Mouse (Mus musculus) retina, adult 2 months (tissue): ENCODE results near the gene Adamts7.

Experiments used
- DNase-seq: peaks from one replicate; pipeline ENCODE4 v3.0.0-alpha.2; 2012; ENCODE audit warnings: low read depth, low spot score

Adamts7 gene

DNA sequence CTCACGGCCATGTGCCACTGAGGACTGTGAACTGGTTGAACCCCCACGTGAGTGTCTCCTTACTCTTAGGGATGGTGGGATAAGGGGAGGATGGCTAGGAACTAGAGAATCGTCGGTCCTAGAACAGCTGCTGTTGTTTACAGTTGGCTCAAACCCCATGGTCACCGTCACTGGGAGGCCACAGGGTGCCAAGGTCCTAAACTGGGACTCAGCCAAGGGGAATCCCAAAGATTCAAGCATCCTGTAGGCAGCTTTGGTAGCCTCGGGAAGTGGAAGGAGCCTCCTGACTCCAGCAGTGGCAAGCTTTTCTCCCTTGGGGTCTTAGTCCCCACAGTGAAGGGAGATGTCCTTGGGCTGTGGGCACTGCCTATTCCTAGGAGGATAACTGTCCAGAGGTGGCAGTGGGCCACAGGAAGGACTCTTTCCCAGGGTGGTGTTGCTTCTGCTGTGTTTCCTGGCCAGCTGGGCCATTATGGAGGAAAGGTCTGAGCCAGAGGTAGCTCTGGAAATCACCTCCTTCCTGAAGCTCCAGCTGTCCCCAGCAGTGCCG is 34.3 kb downstream of the Adamts7 start:
- DNase-seq, result no peak

DNA sequence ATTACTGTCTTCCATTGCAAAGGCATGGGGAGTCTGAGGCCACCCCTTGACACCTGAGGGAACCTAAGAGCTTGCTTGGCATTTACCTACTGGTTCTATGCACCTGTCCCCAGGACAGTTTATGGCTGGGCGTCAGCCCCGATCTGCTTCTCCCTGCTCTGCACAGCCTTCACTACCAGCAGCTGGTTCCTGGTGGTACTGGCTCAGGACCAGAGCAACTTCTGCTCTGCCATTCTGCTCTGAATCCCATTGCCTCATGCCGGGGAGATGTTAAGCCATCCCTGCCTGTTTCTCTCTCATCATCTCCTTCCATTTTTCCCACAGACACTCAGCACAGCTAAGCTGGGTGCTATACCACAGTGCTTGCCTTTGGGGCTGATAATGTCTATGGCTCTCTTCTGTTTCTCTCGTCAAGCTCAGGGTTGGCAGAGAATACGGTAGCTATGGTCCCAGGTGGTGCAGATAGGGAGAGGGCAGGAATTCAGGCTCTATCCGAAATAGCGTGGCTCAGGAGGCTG is 35.1 kb downstream of the Adamts7 start:
- DNase-seq, result no peak

DNA sequence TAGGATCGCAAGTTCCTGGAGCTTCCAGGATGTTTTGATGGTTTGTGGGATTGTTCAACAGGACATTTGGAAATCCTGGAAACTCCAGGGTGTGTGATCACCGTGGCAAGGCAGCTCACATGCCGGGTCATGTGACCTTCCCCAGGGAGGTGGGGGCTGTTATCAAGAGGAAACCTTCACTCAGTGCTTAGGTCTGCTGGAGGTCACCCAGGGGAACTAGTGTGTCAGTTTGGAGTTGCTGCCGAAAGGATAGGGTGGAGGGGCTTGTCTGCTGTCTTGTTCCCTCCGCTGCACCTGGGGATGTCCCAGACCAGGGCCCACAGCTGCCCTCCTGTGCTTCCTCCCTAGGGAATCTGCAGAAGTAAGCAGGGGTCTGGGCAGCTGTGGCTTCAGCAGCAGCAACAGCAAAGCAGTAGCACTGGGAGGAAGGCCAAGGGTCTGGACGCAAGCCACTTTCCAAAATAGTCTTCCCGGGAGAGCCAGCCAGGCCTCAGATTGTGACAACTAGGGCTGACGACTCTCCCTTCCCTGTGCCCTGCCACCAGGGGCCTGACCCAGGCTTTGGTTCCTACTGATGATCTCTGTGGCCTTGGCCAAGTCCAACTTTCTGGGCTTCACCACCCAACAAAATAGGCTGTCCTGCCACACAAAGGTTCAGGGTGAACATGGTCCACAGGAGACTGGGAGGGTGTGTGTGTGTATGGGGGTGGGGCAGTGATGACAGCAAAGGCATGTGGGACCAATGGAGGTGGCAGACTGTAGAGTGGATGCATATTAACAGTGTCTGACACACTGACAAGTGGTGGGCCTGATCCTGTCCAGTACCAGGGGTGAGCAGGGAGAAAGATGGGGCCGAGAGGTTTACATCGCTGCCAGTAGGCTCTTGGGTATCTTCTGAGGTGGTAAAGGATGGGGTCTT is 35.9 kb downstream of the Adamts7 start:
- DNase-seq, result no peak

DNA sequence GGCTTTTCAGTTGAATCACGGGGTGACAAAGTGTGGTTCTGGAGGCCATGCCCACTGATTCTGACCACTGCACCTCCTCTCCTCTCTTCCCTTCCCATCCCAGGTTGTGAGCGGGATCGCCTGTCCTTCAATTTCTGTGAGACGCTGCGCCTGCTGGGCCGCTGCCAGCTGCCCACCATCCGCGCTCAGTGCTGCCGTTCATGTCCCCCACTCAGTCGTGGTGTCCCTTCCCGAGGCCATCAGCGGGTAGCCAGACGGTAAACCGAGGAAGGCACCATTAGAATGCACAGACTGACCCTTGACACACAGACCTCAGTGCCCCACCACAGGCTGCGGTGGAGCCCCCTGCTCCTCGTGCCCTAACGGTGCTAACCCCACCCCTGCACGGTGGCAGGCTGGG is 36.7 kb downstream of the Adamts7 start:
- no peak for DNase-seq

DNA sequence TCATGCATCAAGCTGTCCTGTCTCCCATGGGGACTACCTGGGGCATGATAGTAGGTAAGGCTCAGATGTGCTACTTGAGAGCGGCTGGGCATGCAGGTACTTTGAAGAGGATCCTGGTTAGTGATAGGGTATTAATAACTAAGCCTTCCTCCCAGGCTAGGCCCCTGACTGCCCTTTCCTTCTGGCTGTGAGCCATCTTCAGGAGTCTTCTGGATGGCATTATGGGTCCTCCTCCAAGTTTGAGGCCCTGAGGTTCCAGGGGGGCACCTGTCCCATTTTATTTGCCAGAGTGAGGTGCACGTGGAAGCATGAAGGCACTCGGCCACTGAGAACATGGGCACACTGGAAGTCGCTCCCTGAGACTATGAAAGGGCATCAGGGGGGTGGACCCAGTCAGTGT is 37.6 kb downstream of the Adamts7 start:
- no peak for DNase-seq

DNA sequence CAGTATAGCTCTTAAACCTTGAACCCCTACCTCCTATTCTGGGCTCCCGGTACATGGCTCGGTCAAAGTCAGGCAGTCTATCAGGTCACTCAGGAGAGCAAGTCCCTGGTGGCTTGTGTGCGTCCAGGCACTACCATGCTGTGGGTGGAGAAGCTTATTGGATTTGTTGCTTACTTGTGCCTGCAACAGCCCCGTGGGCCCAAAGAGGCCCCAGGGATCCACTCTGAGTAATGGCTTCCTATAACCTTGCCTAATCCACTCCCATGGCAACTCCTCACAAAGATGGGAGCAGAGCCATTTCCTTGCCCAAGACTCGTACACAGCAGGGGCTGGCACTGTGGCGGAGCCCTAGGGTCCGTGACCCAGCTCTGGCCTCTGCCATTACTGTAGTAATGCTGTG is 38.2 kb downstream of the Adamts7 start:
- no peak for DNase-seq

DNA sequence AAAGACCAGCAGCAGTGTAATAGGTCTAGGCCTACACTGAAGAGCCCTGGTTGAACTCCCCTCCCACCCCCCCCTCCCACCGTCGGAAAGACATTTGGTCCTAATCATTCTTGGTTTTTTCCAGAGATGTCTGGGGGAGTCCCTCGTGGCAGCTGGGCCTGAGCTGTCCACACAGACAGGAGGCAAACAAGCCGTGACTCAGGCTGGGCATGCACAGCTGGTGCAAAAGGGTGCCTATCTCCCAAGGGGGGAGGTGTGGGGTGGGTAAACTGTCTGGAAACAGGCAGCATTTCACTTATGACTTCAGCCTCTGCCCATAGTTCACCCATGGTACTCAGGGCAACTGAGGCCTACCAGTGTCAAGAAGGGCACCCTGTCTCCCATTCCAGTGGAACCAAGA is 38.7 kb downstream of the Adamts7 start:
- no peak for DNase-seq

DNA sequence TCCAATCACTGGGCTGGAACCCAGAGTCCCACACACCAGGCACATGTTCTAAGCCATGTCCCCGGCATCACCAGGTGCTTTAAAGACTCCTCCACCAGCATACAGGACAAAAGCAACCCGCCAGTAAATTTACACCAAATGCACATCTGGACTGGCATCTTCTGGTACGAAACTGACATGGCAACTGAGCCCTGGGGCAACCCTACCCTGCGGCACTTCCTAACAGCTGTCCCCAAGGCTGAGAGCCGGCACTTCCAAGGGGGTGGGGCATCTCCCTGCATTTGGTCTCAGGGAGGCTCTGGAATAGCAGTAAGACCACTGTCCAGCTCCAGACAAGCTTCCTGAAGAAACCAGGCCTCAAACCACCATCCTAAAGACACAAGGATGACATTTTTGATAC is 40.4 kb downstream of the Adamts7 start:
- DNase-seq, result no peak

DNA sequence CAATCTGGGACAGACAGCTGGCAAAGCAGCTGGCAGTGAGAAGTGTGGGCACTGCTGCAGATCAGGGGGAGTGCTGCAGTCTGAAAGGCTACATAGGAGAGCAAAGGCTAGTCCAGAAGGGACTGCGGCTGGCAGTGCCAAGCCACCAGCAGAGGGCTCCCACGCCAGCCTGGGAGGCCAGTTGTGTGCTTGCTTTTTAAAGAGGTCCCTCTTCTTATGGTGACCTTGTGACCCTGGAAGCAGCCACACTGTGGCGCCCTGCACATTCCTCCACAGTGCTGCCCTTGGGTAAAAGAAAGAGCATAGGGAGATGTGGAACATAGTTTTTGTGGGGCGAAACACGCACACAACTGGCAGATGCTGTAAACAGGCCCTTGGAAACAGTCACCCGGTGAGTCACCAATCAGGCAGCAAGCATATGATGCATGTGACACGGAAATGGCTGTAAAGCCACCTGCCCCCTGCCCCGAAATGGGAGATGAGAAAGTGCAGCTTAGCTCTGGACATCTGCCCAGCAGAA is 41.6 kb downstream of the Adamts7 start:
- peak; percentile 3 for DNase-seq

DNA sequence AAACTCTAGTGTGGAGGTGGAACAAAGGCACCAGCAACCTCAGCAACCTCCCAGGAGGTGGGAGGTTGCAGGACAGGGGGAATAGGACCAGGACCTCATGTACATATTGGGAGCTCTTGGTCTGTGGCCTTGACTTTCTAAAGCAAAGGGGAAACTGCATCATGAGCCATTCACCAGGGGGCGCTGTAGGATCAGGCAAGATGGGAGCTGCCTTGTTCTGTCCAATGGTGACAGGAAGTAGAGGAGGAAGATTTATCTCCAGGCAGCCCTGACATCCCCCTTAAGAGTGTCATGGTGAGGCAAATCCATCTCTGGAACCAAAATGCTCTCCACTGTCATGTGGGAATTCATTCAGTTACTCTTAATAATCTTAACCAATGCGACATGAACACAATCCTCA is 43.6 kb downstream of the Adamts7 start:
- DNase-seq, result peak; percentile 53

DNA sequence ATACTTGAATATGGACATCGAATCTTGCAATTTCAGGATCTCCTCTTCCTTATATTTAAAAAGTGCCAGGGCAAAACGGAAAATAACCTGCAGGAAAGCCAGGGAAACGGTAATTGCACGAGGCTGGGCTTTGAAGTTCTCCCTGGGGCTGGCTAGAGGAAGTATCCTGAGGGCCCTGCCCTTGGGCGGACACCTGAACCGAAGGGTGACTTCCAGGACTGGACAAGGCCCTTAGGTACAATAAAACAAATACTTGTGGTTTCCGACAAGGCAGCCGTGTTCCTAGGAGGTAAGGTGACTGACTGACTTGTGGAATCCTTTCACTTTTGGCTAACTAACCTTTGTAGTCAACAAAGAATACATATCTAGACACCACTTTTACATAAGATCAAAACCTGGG is 44.9 kb downstream of the Adamts7 start:
- DNase-seq, result no peak

DNA sequence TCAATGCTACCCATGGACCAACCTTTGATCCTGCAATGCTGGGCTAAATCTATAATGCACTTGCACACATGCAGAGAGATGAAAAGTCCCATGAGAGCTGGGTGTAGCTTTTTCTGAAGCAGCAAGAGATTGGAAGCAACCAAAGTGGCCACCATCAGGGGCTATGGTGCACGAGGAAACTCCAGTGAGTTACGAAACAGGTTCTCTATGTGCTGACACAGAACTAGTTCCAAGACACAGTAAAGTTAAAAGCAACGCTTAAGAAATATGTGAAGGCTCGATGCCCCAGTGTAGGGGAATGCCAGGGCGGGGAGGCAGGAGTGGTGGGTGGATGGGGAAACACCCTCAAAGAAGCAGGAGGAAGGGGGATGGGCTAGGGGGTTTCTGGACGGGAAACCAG is 45.8 kb downstream of the Adamts7 start:
- no peak for DNase-seq

DNA sequence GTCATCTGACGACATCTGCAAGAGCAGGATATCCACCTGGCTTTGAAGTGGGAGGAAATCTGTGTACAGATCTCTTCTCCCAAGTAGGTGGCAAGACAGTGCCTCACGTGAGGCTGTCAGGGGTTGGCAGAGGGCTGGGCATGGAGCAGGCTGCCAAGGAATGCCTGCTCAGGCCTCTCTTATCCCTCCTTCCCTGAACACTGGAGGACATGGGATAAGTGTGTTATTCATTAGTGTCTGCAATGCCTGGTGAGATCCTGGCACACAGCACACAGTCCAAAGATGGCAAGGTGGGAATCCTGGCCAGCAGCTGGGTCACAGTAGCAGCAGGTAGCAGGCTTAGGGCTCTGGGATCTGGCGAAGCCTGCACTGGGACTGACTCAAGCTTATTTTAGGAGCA is 50.3 kb downstream of the Adamts7 start:
- DNase-seq, result no peak

DNA sequence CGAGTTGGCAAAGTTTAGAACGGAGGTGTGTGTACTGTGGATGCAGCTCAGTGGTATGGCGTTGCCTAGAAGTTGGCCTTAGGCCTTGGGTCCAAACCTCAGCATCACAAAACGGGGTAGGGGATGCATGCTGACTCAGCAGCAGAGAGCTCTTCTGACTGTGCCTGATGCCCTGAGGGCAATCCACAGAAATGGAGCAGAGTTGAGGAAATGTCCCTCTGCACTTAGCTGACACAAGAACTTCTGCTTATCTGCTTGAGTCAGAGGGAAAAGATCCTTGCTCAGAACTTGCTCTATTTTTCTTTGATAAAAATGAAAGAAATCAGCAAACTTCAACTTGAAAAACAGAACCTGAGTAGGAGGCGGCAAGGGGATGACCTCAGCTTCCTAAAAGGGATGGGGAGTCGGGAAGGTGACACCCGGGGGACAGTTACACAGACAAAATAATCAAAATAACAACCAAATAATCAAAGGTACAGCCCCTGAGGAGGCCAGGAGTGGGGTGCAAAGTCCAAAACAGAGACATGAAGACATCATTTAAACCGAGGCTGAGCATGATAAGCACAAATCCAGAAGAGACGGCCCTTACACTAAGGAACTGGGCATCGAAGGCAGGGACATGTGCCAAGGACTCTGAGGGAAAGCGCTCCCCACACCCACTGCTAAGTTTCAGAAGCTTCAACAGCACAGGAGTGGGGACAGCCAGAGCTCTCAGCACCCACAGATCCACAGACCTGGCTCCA is 53.6 kb downstream of the Adamts7 start:
- DNase-seq, result no peak

DNA sequence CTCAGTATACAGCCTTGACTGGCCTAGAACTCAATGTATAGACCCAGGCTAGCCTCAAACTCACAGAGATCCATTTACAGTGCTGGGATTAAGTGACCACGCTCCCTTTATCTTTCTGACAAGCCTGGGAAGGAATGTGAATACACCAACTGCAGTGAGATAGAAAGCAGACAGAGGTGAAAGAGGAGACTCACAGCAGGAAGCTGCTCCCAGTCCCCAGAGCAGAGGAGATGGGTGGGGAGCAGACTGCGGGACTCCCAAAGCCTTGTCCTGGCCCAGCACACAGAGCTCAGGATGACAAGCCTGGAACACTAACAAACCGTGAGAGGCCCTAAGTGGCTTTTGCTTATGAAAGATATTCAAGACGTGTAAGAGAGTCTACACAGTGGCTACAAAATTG is 54.6 kb downstream of the Adamts7 start:
- no peak for DNase-seq

DNA sequence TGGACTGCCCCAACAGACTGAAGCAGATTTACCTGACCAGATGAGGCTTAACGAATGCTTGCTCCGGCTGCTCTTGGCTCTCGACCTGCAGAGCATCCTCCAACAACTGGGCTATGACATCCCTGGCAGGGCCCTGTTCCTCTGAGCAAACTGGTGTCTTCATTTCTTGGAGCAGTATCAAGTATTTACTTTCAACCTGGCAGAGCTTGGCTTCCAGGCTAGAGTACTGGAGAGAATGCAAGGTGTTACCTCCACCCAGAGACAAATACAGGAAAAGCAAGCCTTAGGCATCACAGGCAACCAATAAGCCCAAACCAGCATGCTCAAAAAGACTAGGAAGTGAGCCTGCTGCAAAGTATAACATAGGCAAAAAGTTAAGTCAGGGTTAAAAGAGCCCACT is 59.4 kb downstream of the Adamts7 start:
- DNase-seq, result no peak

DNA sequence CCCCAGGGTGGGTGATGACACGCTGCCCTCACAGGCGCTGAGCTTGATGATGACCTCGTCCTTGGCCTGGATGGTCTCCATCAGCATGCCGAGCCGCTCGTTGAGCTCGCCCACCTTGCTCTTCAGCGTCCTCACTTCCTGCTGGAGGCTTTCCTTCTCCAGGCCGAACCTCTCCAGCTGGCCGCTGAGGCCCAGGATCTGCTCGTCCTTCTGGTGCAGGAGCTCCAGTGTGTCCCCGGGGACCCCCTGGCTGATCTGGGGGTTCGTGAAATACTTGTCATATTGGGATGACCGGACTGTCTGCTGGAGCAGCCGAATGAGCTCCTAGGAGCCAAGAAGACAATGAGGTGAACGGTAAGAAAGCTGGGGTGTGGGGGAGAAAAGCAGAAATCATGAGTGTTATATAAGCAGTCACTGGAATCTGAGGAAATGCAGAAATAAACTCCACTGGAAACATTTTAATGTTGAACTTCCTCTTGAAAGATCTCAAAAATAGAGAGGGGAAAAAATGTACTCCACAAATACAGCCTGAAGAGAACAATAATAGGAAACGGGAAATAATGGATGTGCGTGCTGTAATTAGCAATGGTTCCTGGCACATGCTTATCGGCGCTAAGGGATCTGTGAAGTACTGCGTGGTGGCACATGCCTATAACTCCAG is 63.3 kb downstream of the Adamts7 start:
- DNase-seq, result no peak

DNA sequence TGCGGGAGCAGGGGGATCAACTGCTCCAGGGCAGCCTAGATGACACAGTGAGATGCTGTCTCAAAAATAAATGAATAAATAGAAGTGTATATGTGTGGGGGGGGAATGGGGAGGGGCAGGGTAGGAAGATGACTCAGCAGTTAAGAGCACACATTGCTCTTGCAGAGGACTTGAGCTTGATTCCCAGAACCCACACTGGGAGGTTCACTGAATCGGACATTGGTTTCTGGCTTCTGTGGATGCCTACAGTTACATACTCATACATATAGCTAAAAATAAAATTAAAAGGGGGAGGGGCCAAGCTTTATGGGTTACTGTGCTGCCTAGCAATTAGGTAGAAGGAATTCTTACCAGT is 63.9 kb downstream of the Adamts7 start:
- no peak for DNase-seq

DNA sequence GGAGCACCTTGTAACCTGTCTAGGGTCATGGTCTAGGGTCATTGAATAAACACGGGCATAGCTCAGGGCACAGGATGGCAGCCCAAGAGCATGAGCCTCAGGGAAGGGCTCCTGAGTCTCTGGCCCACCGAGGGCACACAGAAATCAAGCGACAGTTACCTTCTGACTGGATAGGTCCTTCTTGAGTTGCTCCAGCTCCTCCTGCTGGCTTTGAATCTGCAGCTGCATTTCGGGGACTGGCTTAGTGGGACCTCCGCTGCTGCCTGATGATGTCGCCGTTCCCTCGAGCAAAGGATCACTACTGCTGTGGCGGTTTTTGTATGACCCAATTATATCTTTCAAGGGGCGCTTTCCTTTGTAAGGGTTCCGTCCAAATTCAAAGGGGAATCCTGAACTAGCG is 64.3 kb downstream of the Adamts7 start:
- no peak for DNase-seq

DNA sequence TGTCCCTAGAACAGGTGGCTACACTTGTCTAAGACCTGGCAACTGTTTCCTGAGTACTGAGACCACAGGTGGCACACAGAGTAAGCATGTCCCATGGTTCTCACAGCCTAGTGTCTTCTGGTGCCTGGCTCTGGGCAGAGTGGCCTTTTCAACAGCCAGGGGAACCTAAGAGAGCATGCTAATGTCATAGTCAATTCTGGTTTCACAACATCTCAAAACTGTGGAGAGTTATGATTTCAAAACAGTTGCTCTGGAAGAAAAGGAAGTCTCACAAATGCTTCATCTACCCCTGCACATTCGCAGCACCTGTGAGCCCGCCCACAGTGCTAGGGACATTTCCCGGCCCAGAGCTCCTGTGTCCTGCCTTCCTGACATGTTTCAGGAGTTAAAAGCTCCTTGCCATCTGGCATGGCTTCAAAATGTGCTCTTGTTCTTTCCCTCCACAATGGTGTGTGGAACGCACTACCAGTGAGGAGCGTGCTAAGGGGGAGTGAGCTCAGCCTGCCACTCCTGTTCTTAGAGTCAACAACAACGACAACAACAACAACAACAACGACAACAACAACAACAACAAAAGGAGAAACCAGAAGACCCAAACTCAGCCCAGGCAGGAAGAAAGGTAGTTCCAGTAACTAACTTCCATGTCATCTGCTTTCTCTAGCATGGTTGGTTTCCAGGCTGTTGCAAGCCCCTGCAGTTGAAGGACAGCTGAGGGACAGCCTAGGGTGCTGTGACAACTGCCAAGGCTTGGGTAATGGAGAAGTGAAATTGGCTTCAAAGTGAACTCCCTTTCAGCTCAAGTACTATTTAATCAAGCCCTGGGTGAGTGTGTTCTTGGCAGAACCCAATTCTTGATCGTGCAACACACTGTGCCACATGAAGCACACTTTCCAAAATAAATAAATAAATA is 70.2 kb downstream of the Adamts7 start:
- DNase-seq, result no peak

DNA sequence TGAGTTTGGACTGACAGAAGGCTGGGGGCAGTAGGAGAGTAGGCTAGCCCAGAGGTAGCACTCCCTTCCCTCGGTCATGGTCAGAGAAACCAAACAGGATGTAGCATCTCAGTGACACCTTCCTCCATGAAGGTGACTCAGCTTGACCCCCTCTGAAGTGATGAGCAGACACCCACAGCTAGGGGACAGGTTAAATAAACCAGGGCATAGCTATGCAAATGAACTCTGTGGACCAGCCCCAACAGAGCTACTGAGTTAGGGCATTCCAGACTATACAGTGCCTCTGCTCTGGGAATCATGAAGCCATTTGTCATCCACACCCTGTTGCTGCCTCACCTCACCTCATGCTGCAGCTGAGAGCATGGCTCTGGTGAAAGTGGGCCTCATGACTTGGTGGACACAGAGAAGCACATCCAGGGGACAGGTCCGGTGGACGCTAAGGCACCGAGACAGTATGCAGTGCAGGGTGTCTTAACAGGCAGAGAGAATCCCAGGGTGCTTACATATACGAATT is 71.1 kb downstream of the Adamts7 start:
- no peak for DNase-seq
